Mouse (Mus musculus): ENCODE data around the gene Kbtbd13.
"Not testable (repeated sequence)": the region's sequence is repeated elsewhere in the genome, so short reads cannot be mapped to it uniquely, and the experiment has no call there.

Gene Kbtbd13

DNA sequence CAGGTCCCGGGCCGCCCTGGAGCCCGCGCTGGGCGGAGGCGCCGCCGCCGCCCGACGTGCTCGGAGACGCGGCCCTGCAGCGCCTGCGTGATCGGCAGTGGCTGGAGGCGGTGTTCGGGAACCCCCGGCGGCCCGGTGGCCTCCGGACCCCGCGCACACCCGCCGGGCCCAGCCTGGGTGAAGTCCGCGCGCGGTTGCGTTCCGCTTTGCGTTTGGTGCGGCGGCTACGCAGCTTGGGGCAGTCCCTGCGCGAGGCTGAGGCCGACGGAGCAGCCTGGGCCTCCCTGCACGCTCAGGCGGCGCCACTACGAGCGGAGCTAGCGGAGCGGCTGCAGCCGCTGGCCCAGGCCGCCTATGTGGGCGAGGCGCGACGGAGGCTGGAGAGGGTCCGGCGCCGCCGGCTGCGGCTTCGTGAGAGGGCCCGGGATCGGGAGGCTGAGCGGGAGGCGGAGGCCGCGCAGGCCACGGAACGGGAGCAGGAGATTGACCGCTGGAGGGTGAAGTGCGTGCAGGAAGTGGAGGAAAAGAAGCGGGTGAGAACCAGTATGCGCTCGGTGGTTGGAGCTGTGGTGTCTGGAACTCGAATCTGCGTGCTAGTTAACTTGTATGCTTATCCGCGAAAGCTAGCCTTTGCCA is 44.9 kb downstream of the Kbtbd13 start:
- peak; percentile 20 to 31 for DNase-seq

DNA sequence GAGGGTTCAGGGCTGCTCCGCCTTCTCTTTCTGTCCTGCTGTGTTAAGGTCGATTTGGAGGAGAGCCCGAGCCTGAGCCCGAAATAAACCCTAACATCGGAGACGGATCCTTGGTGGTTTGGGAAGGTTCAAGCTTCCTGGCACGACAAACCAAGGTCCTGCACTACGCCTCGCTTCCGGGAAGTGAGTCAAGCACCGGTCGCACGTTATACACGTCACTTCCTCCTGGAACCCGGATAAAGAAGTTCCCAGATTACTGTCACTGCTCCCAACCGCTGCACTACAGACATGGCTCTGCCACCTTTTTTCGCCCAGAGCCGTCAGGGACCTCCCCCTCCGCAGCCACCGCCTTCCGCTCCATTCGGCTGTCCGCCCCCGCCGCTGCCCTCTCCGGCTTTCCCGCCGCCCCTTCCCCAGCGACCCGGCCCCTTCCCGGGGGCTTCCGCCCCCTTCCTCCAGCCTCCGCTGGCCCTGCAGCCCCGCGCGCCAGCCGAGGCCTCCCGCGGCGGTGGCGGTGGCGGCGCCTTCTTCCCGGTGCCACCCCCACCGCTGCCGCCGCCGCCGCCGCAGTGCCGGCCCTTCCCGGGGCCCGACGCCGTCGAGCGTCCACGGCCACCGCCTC is 45.5 kb downstream of the Kbtbd13 start, which contains the start of gene Pdcd7:
Pdcd7 (plus strand) TSS at position 251 of the 622 bp plus-strand sequence.
- DNase-seq = peak; percentile 95 to 96

DNA sequence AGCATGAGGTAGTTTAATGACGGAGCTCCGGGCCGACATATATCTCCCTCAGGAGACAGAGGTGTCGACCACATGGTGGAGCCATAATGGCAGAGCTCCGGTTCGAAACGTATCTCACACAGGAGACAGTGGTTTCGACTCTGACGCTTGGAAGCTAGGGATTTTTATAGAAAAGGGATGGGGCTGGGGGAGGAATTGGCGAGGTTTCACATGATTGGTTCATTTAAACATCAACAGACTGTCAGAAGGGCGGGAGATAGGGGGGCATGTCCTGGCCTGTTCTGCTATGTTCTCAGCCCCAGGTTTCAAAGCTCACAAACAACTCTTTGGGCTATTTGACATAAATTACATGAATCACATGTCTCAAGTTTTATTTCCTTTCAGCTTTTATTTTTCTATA is 46.0 kb downstream of the Kbtbd13 start:
- not testable (repeated sequence) for DNase-seq

DNA sequence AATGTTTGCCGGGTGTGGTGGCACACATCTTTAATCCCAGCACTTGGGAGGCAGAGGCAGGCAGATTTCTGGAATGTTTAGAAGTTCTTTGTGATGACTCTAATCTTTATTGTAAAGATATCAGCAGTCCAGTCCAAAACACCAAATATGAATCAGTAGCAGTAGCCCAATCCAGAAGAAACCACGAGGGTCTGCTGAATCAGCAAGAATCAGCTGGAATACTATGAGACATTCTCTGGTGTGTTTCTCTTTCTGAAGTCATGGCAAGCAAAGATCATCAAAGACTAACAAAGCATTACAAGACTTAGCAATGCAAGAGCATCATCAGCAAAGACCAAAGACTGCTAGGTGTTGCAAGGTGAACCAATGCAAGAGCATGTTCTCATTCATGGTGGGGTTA is 51.0 kb downstream of the Kbtbd13 start:
- DNase-seq = no peak

DNA sequence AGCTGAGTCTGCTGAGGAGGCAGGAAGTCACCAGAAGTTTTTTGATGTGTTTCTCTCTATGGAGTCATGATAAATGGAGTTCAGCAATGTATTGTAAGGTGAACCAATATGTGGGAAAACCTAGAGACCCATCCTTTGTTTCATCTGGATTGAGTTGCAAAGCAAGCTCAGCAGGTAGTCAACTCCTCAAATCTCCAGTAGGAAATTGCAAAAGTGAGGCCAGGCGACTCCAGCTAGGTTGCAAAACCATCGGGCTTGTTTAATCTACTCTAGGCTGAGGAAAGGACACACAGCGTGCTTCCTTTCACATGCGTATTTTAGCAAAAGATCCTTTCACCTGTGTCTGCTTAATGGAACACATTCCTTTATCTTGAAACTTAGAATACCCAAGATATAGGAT is 52.3 kb downstream of the Kbtbd13 start:
- DNase-seq = no peak
